Mouse (Mus musculus) forebrain, embryonic 12.5 days (tissue): ENCODE data around the gene Tmem125. TPM values are rescaled to one million over a fixed set of nuclear protein-coding genes. Genes with fewer than 3 reads are reported as not detected.
A peak's percentile ranks its signal among the peaks of the same experiment; 100 is the strongest.

ENCODE experiments used
- ATAC-seq: fragments of 200-750 bp; cut with Nextera tagmentation; 2 replicates; pipeline ENCODE4 v1.8.0; 2017; ENCODE audit warnings: moderate TSS enrichment; ENCODE audit not compliant: low FRiP score
- H3K27ac ChIP-seq: fragments of 300-500 bp; sonication (generic); 2 replicates; pipeline ENCODE4 v1.5.1; 2016; ENCODE audit warnings: mild to moderate bottlenecking
- H3K27me3 ChIP-seq: fragments of 300-500 bp; sonication (generic); 2 replicates; pipeline ENCODE4 v1.6.1; 2016; ENCODE audit warnings: mild to moderate bottlenecking
- H3K36me3 ChIP-seq: fragments of 300-500 bp; sonication (generic); replicated peaks from 2 replicates; pipeline ENCODE4 v1.6.1; 2016; ENCODE audit warnings: mild to moderate bottlenecking
- H3K4me1 ChIP-seq: fragments of 300-500 bp; sonication (generic); 2 replicates; pipeline ENCODE4 v1.6.1; 2016
- H3K4me2 ChIP-seq: fragments of 300-500 bp; sonication (generic); 2 replicates; pipeline ENCODE4 v1.6.1; 2016; ENCODE audit warnings: mild to moderate bottlenecking, moderate library complexity
- H3K4me3 ChIP-seq: fragments of 300-500 bp; sonication (generic); replicated peaks from 2 replicates; pipeline ENCODE4 v1.5.1; 2016; ENCODE audit warnings: mild to moderate bottlenecking
- H3K9ac ChIP-seq: fragments of 300-500 bp; sonication (generic); 2 replicates; pipeline ENCODE4 v1.6.1; 2016; ENCODE audit warnings: mild to moderate bottlenecking
- H3K9me3 ChIP-seq: fragments of 300-500 bp; sonication (generic); 2 replicates; pipeline ENCODE4 v1.6.1; 2016
- whole genome bisulfite sequencing: fragments of 180-500 bp; shearing (Covaris S2); methylation state at CpG from one replicate; pipeline ENCODE4 v1.1.7; 2016; 5-methylcytosine and 5-hydroxymethylcytosine counted together
- polyA plus RNA-seq: library from polyadenylated mRNA; unstranded; fragments of >200 nt; fragmentation: Nextera tagmentation; extraction: Ambion mirVana; gene quantifications from 2 replicates; pipeline ENCODE4 v1.2.1, GENCODE M21; 2016

Gene Tmem125
- 0.36 TPM in 1 of 2 replicates, not detected in the other for polyA plus RNA-seq

- Histone ChIP-seq H3K9ac (no peak within 1 kb of the TSS; the same call in 1 of the 2 replicates), H3K4me3 (peak within 1 kb of the TSS; percentile 29), H3K27me3 (peaks cover 20% of the 10 kb centered on the region), H3K9me3 (0 out of 2 replicates have a peak, but pooled peaks cover 3% of the 10 kb centered on the region), H3K36me3 (no peaks in the 10 kb centered on the region), H3K27ac (no peak within 1 kb of the TSS), H3K4me2 (peak within 1 kb of the TSS; percentile 57), H3K4me1 (peaks cover 9% of the 10 kb centered on the region; the same call in 1 of the 2 replicates)
- 2% methylated on average over 24 of the region's 24 CpGs for WGBS
- ATAC-seq = 0 out of 2 replicates have a peak, but pooled peaks have one; percentile 33
These were observed at the start of gene Tmem125 for GRCm38 (mm10) chr4:118543592-118544260. Tmem125 (minus strand) TSS chr4:118544044.

- 6% methylated on average over 7 of the region's 7 CpGs for WGBS
- ATAC-seq = no peak
- Histone ChIP-seq H3K4me3 (no peak overlapping the region), H3K36me3 (no peaks in the 10 kb centered on the region), H3K9me3 (no peaks in the 10 kb centered on the region), H3K4me2 (no peak overlapping the region), H3K4me1 (peaks cover 9% of the 10 kb centered on the region), H3K9ac (no peak overlapping the region), H3K27me3 (no peaks in the 10 kb centered on the region), H3K27ac (no peak overlapping the region)
These were observed 45.9 kb upstream of the Tmem125 start for GRCm38 (mm10) chr4:118589733-118590130.

DNA sequence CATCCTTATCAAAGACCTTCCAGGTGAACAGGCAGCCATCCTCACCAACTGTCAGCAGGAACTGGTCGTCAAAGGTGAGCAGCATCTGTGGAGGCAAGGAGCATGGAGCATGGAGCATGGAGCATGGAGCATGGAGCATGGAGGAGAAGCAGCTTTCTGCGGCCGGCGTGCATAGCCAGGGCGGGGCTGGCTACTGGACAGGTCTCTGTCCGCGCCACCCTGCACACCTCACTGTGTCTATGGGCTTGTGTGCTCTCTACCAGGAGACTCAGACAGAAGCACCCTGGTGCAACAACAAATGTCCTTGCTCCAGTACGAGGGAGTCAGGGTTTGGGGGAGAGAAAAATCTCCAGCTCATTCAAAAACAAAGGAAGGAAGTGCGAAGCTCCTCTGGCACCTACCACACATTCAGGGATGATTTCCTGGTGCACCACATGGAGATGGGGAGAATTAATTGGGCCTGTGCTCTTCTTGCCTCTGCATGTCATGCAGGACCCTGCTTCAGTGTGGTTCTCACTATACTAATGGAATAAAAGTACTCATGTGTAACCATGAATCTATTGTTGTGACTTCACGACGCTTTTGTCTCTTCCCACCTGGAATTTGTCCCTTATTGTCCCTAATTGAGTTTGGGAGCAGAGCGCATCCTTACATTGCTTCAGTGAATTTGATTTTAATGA, 45.3 kb upstream of the Tmem125 start:
- no peak overlapping the region for H3K27ac ChIP-seq
- H3K4me1 ChIP-seq = peaks cover 9% of the 10 kb centered on the region
- no peak for ATAC-seq
- H3K9ac ChIP-seq = no peak overlapping the region
- H3K4me2 ChIP-seq = no peak overlapping the region
- H3K36me3 ChIP-seq = no peaks in the 10 kb centered on the region
- H3K4me3 ChIP-seq = no peak overlapping the region
- 0 out of 2 replicates have a peak, but pooled peaks cover 4% of the 10 kb centered on the region for H3K9me3 ChIP-seq
- 59% methylated on average over 12 of the region's 12 CpGs for WGBS
- H3K27me3 ChIP-seq = no peaks in the 10 kb centered on the region

DNA sequence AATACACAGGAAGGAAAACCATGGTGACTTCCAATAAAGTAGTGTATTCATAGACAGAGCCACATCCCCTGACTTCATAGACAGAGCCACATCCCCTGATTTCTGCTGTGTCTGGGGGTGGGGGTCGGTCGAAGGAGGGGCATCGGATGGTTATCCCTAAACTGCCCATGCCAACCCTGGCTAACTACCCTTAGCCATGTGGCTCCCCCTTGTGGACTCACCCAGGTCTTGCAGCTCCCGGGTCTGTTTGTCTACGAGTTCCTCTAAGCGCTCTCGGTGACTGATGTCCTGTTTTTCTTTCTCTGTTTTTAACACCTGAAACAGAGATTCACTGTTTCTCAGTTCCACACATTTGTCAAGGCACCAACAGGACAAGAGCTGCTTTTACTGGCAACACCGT, 38.8 kb upstream of the Tmem125 start:
- H3K9me3 ChIP-seq = 0 out of 2 replicates have a peak, but pooled peaks cover 4% of the 10 kb centered on the region
- 96% methylated on average over 8 of the region's 8 CpGs for WGBS
- ATAC-seq = no peak
- no peak overlapping the region for H3K27ac ChIP-seq
- 0 out of 2 replicates have a peak, but pooled peaks cover 1% of the 10 kb centered on the region for H3K27me3 ChIP-seq
- no peaks in the 10 kb centered on the region for H3K36me3 ChIP-seq
- no peak overlapping the region for H3K9ac ChIP-seq
- H3K4me2 ChIP-seq = no peak overlapping the region
- H3K4me1 ChIP-seq = 0 out of 2 replicates have a peak, but pooled peaks cover 7% of the 10 kb centered on the region
- no peak overlapping the region for H3K4me3 ChIP-seq

GRCm38 (mm10) chr4:118581508-118581907, 37.7 kb upstream of the Tmem125 start:
- H3K27ac ChIP-seq = no peak overlapping the region
- ATAC-seq = no peak
- H3K4me3 ChIP-seq = no peak overlapping the region
- H3K9ac ChIP-seq = no peak overlapping the region
- H3K4me1 ChIP-seq = 0 out of 2 replicates have a peak, but pooled peaks cover 4% of the 10 kb centered on the region
- no peak overlapping the region for H3K4me2 ChIP-seq
- H3K36me3 ChIP-seq = no peaks in the 10 kb centered on the region
- 0 out of 2 replicates have a peak, but pooled peaks cover 4% of the 10 kb centered on the region for H3K9me3 ChIP-seq
- 30% methylated on average over 10 of the region's 11 CpGs for WGBS
- peaks cover 9% of the 10 kb centered on the region for H3K27me3 ChIP-seq

DNA sequence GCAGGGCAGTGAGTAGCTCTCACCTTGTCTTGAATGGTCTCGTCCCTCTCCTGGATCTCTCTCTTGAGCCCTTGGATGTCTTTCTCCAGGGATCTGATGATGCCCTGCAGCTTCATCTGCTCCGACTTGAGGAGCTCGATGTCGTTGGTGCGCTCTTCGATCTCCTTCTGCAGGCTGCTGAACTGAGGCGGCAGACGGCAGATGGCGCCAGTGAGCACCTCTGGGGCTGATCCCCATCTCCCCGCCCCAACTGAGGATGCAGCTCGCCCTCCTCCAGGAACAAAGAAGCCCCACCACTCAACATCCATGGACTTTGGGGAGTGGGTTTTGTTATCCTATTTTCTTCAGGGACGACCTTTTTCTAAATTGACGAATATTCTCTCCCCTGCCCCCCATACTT, 35.5 kb upstream of the Tmem125 start:
- H3K27ac ChIP-seq = no peak overlapping the region
- H3K4me2 ChIP-seq = no peak overlapping the region
- 55% methylated on average over 13 of the region's 13 CpGs for WGBS
- 0 out of 2 replicates have a peak, but pooled peaks cover 1% of the 10 kb centered on the region for H3K9me3 ChIP-seq
- H3K9ac ChIP-seq = no peak overlapping the region
- no peak overlapping the region for H3K4me3 ChIP-seq
- no peaks in the 10 kb centered on the region for H3K36me3 ChIP-seq
- ATAC-seq = no peak
- 0 out of 2 replicates have a peak, but pooled peaks cover 4% of the 10 kb centered on the region for H3K4me1 ChIP-seq
- peaks cover 10% of the 10 kb centered on the region for H3K27me3 ChIP-seq

DNA sequence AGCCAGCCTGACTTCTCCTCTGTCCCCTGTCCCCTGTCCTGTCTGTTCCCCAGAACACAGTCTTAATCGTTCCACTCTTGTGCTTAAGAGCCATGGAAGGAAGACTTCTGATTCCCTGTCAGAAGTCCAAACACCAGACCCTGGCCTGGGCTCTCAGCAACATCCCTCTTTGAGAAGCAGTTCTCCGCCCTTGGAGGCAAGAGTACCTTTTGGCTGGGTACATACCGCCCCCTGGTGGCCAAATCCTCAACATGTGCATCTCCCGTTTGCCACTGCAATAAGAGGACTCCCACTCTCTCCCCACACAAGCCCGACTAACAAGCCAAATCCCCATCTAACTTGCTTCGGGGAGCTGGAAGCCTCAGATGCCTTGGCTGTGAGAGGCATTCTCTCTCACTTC, 32.3 kb upstream of the Tmem125 start:
- H3K4me2 ChIP-seq = no peak overlapping the region
- WGBS = 9% methylated on average over 6 of the region's 6 CpGs
- H3K27me3 ChIP-seq = peaks cover 10% of the 10 kb centered on the region
- H3K27ac ChIP-seq = no peak overlapping the region
- H3K9me3 ChIP-seq = no peaks in the 10 kb centered on the region
- no peaks in the 10 kb centered on the region for H3K4me1 ChIP-seq
- no peak overlapping the region for H3K9ac ChIP-seq
- peak; percentile 57; the same call in 1 of the 2 replicates for ATAC-seq
- no peak overlapping the region for H3K4me3 ChIP-seq
- no peaks in the 10 kb centered on the region for H3K36me3 ChIP-seq

DNA sequence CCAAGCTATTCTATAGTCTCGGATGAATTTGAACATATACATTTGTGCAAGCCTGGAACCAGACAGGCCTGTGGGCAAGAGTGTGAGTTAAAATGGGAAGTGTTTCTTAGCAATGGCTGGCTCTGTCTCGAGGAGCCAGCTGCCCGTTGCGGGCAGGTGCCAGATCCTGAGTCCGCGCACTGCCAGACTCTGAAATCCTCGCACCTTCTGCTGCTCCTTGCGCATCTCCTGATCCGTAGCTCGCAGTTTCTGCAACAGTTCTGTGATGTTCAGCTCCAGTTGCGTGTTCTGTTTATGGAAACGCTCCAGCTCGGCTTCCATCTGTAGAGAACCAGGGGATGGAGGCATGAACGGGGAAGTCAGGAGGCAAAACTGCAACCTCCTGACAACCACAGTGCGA, 27.6 kb upstream of the Tmem125 start:
- Histone ChIP-seq H3K4me1 (no peaks in the 10 kb centered on the region), H3K36me3 (no peaks in the 10 kb centered on the region), H3K4me3 (no peak overlapping the region), H3K9me3 (no peaks in the 10 kb centered on the region), H3K27ac (no peak overlapping the region), H3K9ac (no peak overlapping the region), H3K4me2 (no peak overlapping the region), H3K27me3 (peaks cover 6% of the 10 kb centered on the region)
- WGBS = 86% methylated on average over 14 of the region's 15 CpGs
- no peak for ATAC-seq

- H3K27me3 ChIP-seq = peaks cover 5% of the 10 kb centered on the region
- WGBS = 85% methylated on average over 23 of the region's 23 CpGs
- no peak overlapping the region for H3K4me2 ChIP-seq
- H3K36me3 ChIP-seq = no peaks in the 10 kb centered on the region
- ATAC-seq = no peak
- H3K27ac ChIP-seq = no peak overlapping the region
- H3K4me3 ChIP-seq = no peak overlapping the region
- H3K4me1 ChIP-seq = peaks cover 7% of the 10 kb centered on the region; the same call in 1 of the 2 replicates
- no peaks in the 10 kb centered on the region for H3K9me3 ChIP-seq
- H3K9ac ChIP-seq = no peak overlapping the region
These were observed 25.5 kb upstream of the Tmem125 start for GRCm38 (mm10) chr4:118569320-118569719.

GRCm38 (mm10) chr4:118568709-118569108, 24.9 kb upstream of the Tmem125 start:
- no peak overlapping the region for H3K4me3 ChIP-seq
- H3K9me3 ChIP-seq = no peaks in the 10 kb centered on the region
- peaks cover 12% of the 10 kb centered on the region; the same call in 1 of the 2 replicates for H3K4me1 ChIP-seq
- H3K27ac ChIP-seq = no peak overlapping the region
- WGBS = 80% methylated on average over 10 of the region's 10 CpGs
- H3K4me2 ChIP-seq = no peak overlapping the region
- no peak overlapping the region for H3K9ac ChIP-seq
- peaks cover 5% of the 10 kb centered on the region for H3K27me3 ChIP-seq
- ATAC-seq = no peak
- H3K36me3 ChIP-seq = no peaks in the 10 kb centered on the region

DNA sequence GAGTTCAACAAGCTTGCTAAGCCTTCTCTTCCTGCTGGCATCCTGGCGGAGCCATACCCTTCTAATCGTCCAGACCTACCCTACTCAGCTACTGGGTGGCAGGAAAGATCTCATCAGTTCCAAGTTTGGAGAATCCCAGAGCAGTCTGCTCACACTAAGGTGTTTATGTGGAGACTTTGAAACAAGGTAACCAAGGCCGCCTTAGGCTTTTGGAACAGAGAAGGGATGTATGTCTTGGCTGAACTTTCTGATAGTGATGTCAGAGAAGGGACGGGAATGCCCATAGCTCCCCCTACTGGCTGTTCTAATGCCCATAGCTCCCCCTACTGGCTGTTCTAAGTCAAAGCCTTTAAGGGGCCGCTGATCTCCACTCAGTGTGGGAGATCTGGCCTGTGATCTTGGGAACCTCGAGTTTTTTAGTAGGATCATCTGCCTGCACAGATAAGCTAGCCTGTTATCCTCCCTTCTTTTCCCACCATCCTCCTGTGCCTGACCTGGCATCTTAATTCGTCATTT, 22.4 kb upstream of the Tmem125 start:
- no peak for ATAC-seq
- H3K27ac ChIP-seq = no peak overlapping the region
- H3K4me1 ChIP-seq = peaks cover 12% of the 10 kb centered on the region; the same call in 1 of the 2 replicates
- H3K9me3 ChIP-seq = no peaks in the 10 kb centered on the region
- no peak overlapping the region for H3K9ac ChIP-seq
- H3K36me3 ChIP-seq = no peaks in the 10 kb centered on the region
- no peak overlapping the region for H3K4me2 ChIP-seq
- no peak overlapping the region for H3K4me3 ChIP-seq
- 32% methylated on average over 7 of the region's 7 CpGs for WGBS
- H3K27me3 ChIP-seq = peaks cover 5% of the 10 kb centered on the region

DNA sequence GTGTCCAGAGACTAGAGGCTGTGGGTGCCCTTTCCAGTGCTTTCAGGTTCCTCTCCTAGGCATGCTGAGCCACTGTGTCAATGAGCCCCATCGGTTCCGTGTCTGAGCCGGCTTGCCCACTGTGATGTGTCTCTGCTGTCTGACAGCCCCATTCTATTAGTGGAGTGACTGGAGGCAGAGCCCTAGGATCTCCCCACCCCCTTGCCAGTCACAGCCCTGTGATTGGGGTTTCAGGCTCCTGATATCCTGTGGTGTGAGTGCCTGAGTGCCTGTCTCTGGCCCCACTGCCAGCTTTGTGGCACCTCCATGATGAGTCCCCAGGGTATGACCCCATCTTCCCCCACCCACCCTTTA, 21.1 kb upstream of the Tmem125 start:
- no peak overlapping the region for H3K4me3 ChIP-seq
- peaks cover 12% of the 10 kb centered on the region; the same call in 1 of the 2 replicates for H3K4me1 ChIP-seq
- H3K9me3 ChIP-seq = no peaks in the 10 kb centered on the region
- H3K36me3 ChIP-seq = no peaks in the 10 kb centered on the region
- ATAC-seq = no peak
- H3K4me2 ChIP-seq = no peak overlapping the region
- H3K27me3 ChIP-seq = peaks cover 5% of the 10 kb centered on the region
- WGBS = 32% methylated on average over 3 of the region's 3 CpGs
- no peak overlapping the region for H3K27ac ChIP-seq
- H3K9ac ChIP-seq = no peak overlapping the region
